Mouse (Mus musculus): Measurements from ENCODE around the gene Stum. TPM values are rescaled to one million over a fixed set of nuclear protein-coding genes. Genes with fewer than 3 reads are reported as not detected.
A peak's percentile ranks its signal among the peaks of the same experiment; 100 is the strongest.

Stum gene
- polyA plus RNA-seq, 1 experiment = 11.6 TPM

- no peak for TF ChIP-seq CTCF (IDR thresholded peaks at IDR 0.05; ENCODE audit: borderline replicate concordance, extremely low read depth, insufficient read depth, insufficient read length)
- TF ChIP-seq POLR2A (IDR thresholded peaks at IDR 0.05; ENCODE audit: borderline replicate concordance, extremely low read depth, insufficient read depth, insufficient read length, poor library complexity, severe bottlenecking) = no peak
- no peak for DNase-seq (ENCODE audit: low read depth)
Observed at GRCm38 (mm10) chr1:180415836-180416235, 67.5 kb downstream of the Stum start.

DNA sequence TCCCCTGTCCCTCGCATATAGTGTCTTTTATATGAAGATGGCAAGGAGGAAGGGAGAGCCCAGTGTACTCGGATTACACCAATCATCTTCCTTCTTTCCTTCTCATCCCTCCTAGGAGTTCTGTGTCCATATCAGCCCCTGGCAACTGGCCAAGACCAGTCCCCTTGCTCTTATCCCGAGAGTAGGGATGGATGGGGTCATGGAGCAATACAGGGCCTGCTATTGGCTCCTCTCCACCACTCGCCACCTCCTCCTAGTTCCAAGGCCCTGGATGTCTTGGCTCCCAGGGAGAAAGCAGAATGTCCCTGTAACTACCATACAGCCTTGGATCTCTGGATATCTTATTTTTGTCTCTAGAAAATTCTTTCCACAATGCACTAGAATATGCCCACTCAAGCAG lies 68.2 kb downstream of the Stum start:
- DNase-seq (ENCODE audit: low read depth) = no peak
- TF ChIP-seq CTCF (IDR thresholded peaks at IDR 0.05; ENCODE audit: borderline replicate concordance, extremely low read depth, insufficient read depth, insufficient read length) = no peak
- TF ChIP-seq POLR2A (IDR thresholded peaks at IDR 0.05; ENCODE audit: borderline replicate concordance, extremely low read depth, insufficient read depth, insufficient read length, poor library complexity, severe bottlenecking) = no peak

DNA sequence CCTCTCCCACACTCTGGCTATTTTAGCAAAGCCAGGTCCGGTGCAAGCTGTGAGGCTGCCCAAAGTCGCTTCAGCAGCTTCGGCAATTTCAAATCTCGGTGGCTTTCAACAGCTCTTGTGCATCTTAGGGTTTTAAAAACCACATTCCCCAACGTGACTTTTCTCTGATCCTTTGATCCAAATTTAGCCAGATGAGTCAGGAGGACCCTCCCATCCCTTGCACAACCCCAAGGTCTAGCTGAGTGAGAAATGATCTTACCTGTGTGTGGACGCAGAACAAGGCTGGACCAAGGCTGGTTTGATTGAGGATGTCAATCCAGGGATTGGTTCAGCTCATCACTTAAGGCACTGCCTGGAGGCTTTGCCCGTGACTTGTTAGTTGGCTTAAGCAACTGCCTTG lies 73.0 kb downstream of the Stum start:
- TF ChIP-seq CTCF (IDR thresholded peaks at IDR 0.05; ENCODE audit: borderline replicate concordance, extremely low read depth, insufficient read depth, insufficient read length) (no peak), POLR2A (IDR thresholded peaks at IDR 0.05; ENCODE audit: borderline replicate concordance, extremely low read depth, insufficient read depth, insufficient read length, poor library complexity, severe bottlenecking) (no peak)

GRCm38 (mm10) chr1:180409771-180410170 lies 73.5 kb downstream of the Stum start:
- TF ChIP-seq POLR2A (IDR thresholded peaks at IDR 0.05; ENCODE audit: borderline replicate concordance, extremely low read depth, insufficient read depth, insufficient read length, poor library complexity, severe bottlenecking) (no peak), CTCF (IDR thresholded peaks at IDR 0.05; ENCODE audit: borderline replicate concordance, extremely low read depth, insufficient read depth, insufficient read length) (no peak)
- no peak for DNase-seq (ENCODE audit: low read depth)

More for the DNA sequence above, 73.0 kb downstream of the Stum start:
- DNase-seq (ENCODE audit: low read depth) = no peak

GRCm38 (mm10) chr1:180408832-180409231 lies 74.5 kb downstream of the Stum start:
- DNase-seq (ENCODE audit: low read depth) = no peak
- TF ChIP-seq CTCF (IDR thresholded peaks at IDR 0.05; ENCODE audit: borderline replicate concordance, extremely low read depth, insufficient read depth, insufficient read length) = no peak
- TF ChIP-seq POLR2A (IDR thresholded peaks at IDR 0.05; ENCODE audit: borderline replicate concordance, extremely low read depth, insufficient read depth, insufficient read length, poor library complexity, severe bottlenecking) = no peak

DNA sequence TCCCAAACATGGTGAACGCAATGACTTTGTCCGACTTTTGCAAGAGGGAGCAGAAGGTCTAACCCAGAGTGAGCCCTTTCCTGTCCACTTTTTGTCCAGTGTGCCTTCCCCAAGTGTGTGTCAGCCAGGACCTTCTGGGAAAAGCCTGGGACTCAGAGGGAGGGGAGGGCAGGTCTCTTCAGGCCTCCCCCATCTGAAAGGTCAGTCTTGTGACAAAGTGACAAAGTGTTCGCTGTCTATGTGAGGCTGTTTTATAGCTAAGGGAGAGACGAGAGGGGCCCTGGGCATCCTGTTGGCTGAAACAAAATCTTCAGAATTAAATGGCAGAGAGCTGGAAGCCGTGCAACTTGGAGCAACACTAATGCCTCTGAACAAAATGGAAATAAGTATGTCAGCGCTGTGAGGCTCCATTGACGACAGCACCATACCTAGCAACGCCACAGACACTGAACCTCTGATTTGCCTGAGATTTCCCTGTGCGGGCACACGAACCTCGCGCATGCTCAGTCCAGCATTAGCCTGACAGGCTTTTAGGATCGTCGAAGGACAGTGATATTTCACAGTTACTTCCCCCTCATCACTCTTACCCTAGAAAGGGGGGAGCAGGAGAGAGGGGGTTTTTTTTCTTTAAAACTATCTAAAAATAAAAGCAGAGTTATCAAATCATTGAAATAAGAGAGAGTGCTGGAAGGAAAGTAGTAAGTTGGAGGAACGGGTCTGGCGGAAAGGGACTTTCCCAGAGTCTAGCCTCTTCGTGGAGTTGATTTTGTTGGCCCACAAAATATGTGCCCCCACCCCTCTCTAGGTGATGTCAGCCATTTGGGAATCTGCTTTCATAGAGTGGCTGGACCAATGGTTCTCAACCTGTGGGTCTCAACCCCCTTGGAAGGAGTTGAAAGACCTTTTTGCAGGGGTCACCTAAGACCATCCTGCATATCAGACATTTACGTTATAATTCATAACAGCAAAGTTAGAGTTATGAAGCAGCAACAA lies 75.3 kb downstream of the Stum start:
- TF ChIP-seq CTCF (IDR thresholded peaks at IDR 0.05; ENCODE audit: borderline replicate concordance, extremely low read depth, insufficient read depth, insufficient read length) (no peak), POLR2A (IDR thresholded peaks at IDR 0.05; ENCODE audit: borderline replicate concordance, extremely low read depth, insufficient read depth, insufficient read length, poor library complexity, severe bottlenecking) (no peak)
- DNase-seq (ENCODE audit: low read depth) = peak; percentile 26

- TF ChIP-seq CTCF (IDR thresholded peaks at IDR 0.05; ENCODE audit: borderline replicate concordance, extremely low read depth, insufficient read depth, insufficient read length) (peak; percentile 88), POLR2A (IDR thresholded peaks at IDR 0.05; ENCODE audit: borderline replicate concordance, extremely low read depth, insufficient read depth, insufficient read length, poor library complexity, severe bottlenecking) (no peak)
- peak; percentile 85 for DNase-seq (ENCODE audit: low read depth)
Observed at GRCm38 (mm10) chr1:180407171-180407671, 76.1 kb downstream of the Stum start.

DNA sequence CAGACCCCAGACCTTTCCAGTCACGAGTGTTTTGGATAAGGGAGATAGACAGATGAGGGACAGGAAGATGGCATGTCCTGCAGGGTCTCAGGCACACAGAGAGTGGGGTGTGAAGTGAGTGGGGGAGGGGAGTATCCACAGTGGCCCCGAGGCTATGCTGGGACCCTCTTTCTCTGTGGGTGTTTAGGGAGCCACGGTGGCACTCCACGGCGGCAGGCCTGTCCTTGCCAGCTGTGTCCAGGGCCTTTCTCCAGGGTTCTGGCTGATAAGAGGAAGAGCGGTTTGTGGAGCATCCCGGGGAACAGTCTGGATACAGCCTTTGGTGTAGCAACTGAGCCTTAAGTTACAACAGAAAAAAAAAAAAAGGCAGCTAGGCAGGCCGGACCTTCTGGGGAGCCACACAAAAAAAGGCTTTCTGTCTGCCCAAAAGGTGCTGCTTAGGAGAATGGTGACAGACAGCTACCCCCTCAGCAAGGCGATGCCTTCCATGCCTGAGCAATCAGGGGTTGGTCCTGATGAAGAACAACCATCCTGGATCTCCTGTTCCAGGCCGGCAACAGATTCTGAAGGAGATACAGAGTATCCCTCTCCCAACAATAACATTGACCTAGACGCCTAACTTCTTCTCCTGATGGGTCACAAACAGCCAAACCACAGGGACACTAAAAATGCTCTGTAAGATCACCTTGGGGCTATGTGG lies 76.8 kb downstream of the Stum start:
- TF ChIP-seq CTCF (IDR thresholded peaks at IDR 0.05; ENCODE audit: borderline replicate concordance, extremely low read depth, insufficient read depth, insufficient read length) (no peak), POLR2A (IDR thresholded peaks at IDR 0.05; ENCODE audit: borderline replicate concordance, extremely low read depth, insufficient read depth, insufficient read length, poor library complexity, severe bottlenecking) (no peak)
- no peak for DNase-seq (ENCODE audit: low read depth)

GRCm38 (mm10) chr1:180405576-180406335 lies 77.5 kb downstream of the Stum start:
- no peak for DNase-seq (ENCODE audit: low read depth)
- no peak for TF ChIP-seq CTCF (IDR thresholded peaks at IDR 0.05; ENCODE audit: borderline replicate concordance, extremely low read depth, insufficient read depth, insufficient read length)
- no peak for TF ChIP-seq POLR2A (IDR thresholded peaks at IDR 0.05; ENCODE audit: borderline replicate concordance, extremely low read depth, insufficient read depth, insufficient read length, poor library complexity, severe bottlenecking)

- no peak for TF ChIP-seq POLR2A (IDR thresholded peaks at IDR 0.05; ENCODE audit: borderline replicate concordance, extremely low read depth, insufficient read depth, insufficient read length, poor library complexity, severe bottlenecking)
- no peak for TF ChIP-seq CTCF (IDR thresholded peaks at IDR 0.05; ENCODE audit: borderline replicate concordance, extremely low read depth, insufficient read depth, insufficient read length)
- DNase-seq (ENCODE audit: low read depth) = no peak
Observed at GRCm38 (mm10) chr1:180404706-180405105, 78.6 kb downstream of the Stum start.

Data from brain, embryonic 14.5 days (tissue).